Mouse (Mus musculus) midbrain, embryonic 15.5 days (tissue): ENCODE results near the gene Syngap1. TPM values are rescaled to one million over a fixed set of nuclear protein-coding genes. Genes with fewer than 3 reads are reported as not detected.
"Not testable (repeated sequence)": the region's sequence is repeated elsewhere in the genome, so short reads cannot be mapped to it uniquely, and the experiment has no call there.

Source experiments
- ATAC-seq: fragments of 200-750 bp; cut with Nextera tagmentation; replicated peaks from 2 replicates; pipeline ENCODE4 v1.8.0; 2017; ENCODE audit warnings: moderate TSS enrichment
- H3K27ac ChIP-seq: fragments of 300-500 bp; sonication (generic); 2 replicates; pipeline ENCODE4 v1.5.1; 2015; ENCODE audit warnings: mild to moderate bottlenecking, inconsistent platforms
- H3K27me3 ChIP-seq: fragments of 300-500 bp; sonication (generic); replicated peaks from 2 replicates; pipeline ENCODE4 v1.6.1; 2015; ENCODE audit warnings: inconsistent platforms
- H3K36me3 ChIP-seq: fragments of 300-500 bp; sonication (generic); replicated peaks from 2 replicates; pipeline ENCODE4 v1.6.1; 2015; ENCODE audit warnings: inconsistent platforms
- H3K4me1 ChIP-seq: fragments of 300-500 bp; sonication (generic); 2 replicates; pipeline ENCODE4 v1.6.1; 2015; ENCODE audit warnings: inconsistent platforms
- H3K4me2 ChIP-seq: fragments of 300-500 bp; sonication (generic); 2 replicates; pipeline ENCODE4 v1.6.1; 2015; ENCODE audit warnings: inconsistent platforms, mild to moderate bottlenecking, moderate library complexity
- H3K4me3 ChIP-seq: fragments of 300-500 bp; sonication (generic); 2 replicates; pipeline ENCODE4 v1.5.1; 2015; ENCODE audit warnings: mild to moderate bottlenecking, inconsistent platforms
- H3K9ac ChIP-seq: fragments of 300-500 bp; sonication (generic); 2 replicates; pipeline ENCODE4 v1.6.1; 2015; ENCODE audit warnings: mild to moderate bottlenecking, inconsistent platforms
- H3K9me3 ChIP-seq: fragments of 300-500 bp; sonication (generic); 2 replicates; pipeline ENCODE4 v1.6.1; 2016; ENCODE audit warnings: inconsistent platforms
- WGBS: fragments of 180-500 bp; shearing (Covaris S2); methylation state at CpG from one replicate; pipeline ENCODE4 v1.1.7; 2015; ENCODE audit warnings: mixed read lengths; 5-methylcytosine and 5-hydroxymethylcytosine counted together
- polyA plus RNA-seq: library from polyadenylated mRNA; unstranded; fragments of >200 nt; fragmentation: Nextera tagmentation; extraction: Ambion mirVana; gene quantifications from 2 replicates; pipeline ENCODE4 v1.2.1, GENCODE M21; 2015

The Syngap1 gene
- polyA plus RNA-seq, 1 experiment from 2014 or later, result 7.3 TPM

GRCm38 (mm10) chr17:26918343-26918742 lies 22.7 kb upstream of the Syngap1 start:
- no peak overlapping the region for H3K4me2 ChIP-seq
- 70% methylated on average over 2 of the region's 2 CpGs for WGBS

GRCm38 (mm10) chr17:26919516-26919915 lies 21.5 kb upstream of the Syngap1 start:
- not testable (repeated sequence) for ATAC-seq, H3K27me3 ChIP-seq, H3K4me1 ChIP-seq, H3K9ac ChIP-seq, H3K27ac ChIP-seq, H3K4me3 ChIP-seq, H3K9me3 ChIP-seq, H3K36me3 ChIP-seq, H3K4me2 ChIP-seq
- 75% methylated on average over 2 of the region's 2 CpGs for WGBS

More at GRCm38 (mm10) chr17:26918343-26918742, 22.7 kb upstream of the Syngap1 start:
- Histone ChIP-seq H3K9ac (no peak overlapping the region), H3K4me1 (peaks cover 5% of the 10 kb centered on the region), H3K9me3 (no peaks in the 10 kb centered on the region), H3K36me3 (no peaks in the 10 kb centered on the region), H3K4me3 (no peak overlapping the region), H3K27ac (no peak overlapping the region), H3K27me3 (no peaks in the 10 kb centered on the region)
- no peak for ATAC-seq

- not testable (repeated sequence) for H3K4me2 ChIP-seq, H3K4me1 ChIP-seq, H3K9me3 ChIP-seq, H3K36me3 ChIP-seq, ATAC-seq, H3K9ac ChIP-seq, H3K4me3 ChIP-seq, H3K27ac ChIP-seq, H3K27me3 ChIP-seq
- 97% methylated on average over 6 of the region's 6 CpGs for WGBS
These were observed 18.7 kb upstream of the Syngap1 start for GRCm38 (mm10) chr17:26922368-26922767.

GRCm38 (mm10) chr17:26925414-26925813 lies 15.6 kb upstream of the Syngap1 start:
- not testable (repeated sequence) for H3K27me3 ChIP-seq, H3K9me3 ChIP-seq, H3K4me2 ChIP-seq, H3K27ac ChIP-seq, H3K36me3 ChIP-seq, H3K9ac ChIP-seq, H3K4me1 ChIP-seq, H3K4me3 ChIP-seq, ATAC-seq
- 94% methylated on average over 9 of the region's 9 CpGs for WGBS

GRCm38 (mm10) chr17:26931795-26932194 lies 9.3 kb upstream of the Syngap1 start:
- 0 out of 2 replicates have a peak, but pooled peaks have one; percentile 19 for ATAC-seq
- WGBS, result 66% methylated on average over 7 of the region's 7 CpGs

GRCm38 (mm10) chr17:26932839-26933398 lies 8.1 kb upstream of the Syngap1 start, which contains the start of gene Phf1:
Phf1 (plus strand) TSS chr17:26933052.
- peak within 1 kb of the TSS; percentile 98 for H3K4me2 ChIP-seq

More at GRCm38 (mm10) chr17:26931795-26932194, 9.3 kb upstream of the Syngap1 start:
- H3K27me3 ChIP-seq, H3K9ac ChIP-seq, H3K36me3 ChIP-seq, H3K4me2 ChIP-seq, H3K27ac ChIP-seq, H3K9me3 ChIP-seq, H3K4me3 ChIP-seq: not testable (repeated sequence)
- peaks cover 20% of the 10 kb centered on the region for H3K4me1 ChIP-seq

GRCm38 (mm10) chr17:26933419-26933818 lies 7.6 kb upstream of the Syngap1 start:
- H3K4me1 ChIP-seq, result peaks cover 34% of the 10 kb centered on the region
- WGBS, result 11% methylated on average over 13 of the region's 13 CpGs
- H3K36me3 ChIP-seq, result 0 out of 2 replicates have a peak, but pooled peaks cover 5% of the 10 kb centered on the region
- peak overlapping the region; percentile 94 for H3K9ac ChIP-seq
- peak overlapping the region; percentile 90 for H3K27ac ChIP-seq
- peak overlapping the region; percentile 91 for H3K4me3 ChIP-seq
- H3K4me2 ChIP-seq, result peak overlapping the region; percentile 98
- H3K27me3 ChIP-seq, result no peaks in the 10 kb centered on the region
- H3K9me3 ChIP-seq, result no peaks in the 10 kb centered on the region
- peak; percentile 30 for ATAC-seq

More at GRCm38 (mm10) chr17:26932839-26933398, 8.1 kb upstream of the Syngap1 start, which contains the start of gene Phf1:
- Histone ChIP-seq H3K9ac (peak within 1 kb of the TSS; percentile 94), H3K27ac (peak within 1 kb of the TSS; percentile 90), H3K27me3 (no peaks in the 10 kb centered on the region), H3K9me3 (no peaks in the 10 kb centered on the region), H3K4me1 (peaks cover 29% of the 10 kb centered on the region), H3K36me3 (0 out of 2 replicates have a peak, but pooled peaks cover 5% of the 10 kb centered on the region), H3K4me3 (peak within 1 kb of the TSS; percentile 91)
- WGBS, result under 1% methylated on average over 43 of the region's 43 CpGs
- ATAC-seq, result peak; percentile 81

- H3K27ac ChIP-seq, result peak overlapping the region; percentile 90; the same call in 1 of the 2 replicates
- H3K9ac ChIP-seq, result peak overlapping the region; percentile 94
- ATAC-seq, result no peak
- no peaks in the 10 kb centered on the region for H3K9me3 ChIP-seq
- H3K27me3 ChIP-seq, result no peaks in the 10 kb centered on the region
- H3K4me2 ChIP-seq, result peak overlapping the region; percentile 98
- H3K4me3 ChIP-seq, result peak overlapping the region; percentile 91
- H3K36me3 ChIP-seq, result 0 out of 2 replicates have a peak, but pooled peaks cover 5% of the 10 kb centered on the region
- peaks cover 40% of the 10 kb centered on the region for H3K4me1 ChIP-seq
- 85% methylated on average over 16 of the region's 16 CpGs for WGBS
These were observed 6.9 kb upstream of the Syngap1 start for GRCm38 (mm10) chr17:26933885-26934827.

GRCm38 (mm10) chr17:26935027-26935426 lies 6.0 kb upstream of the Syngap1 start:
- Histone ChIP-seq H3K36me3 (0 out of 2 replicates have a peak, but pooled peaks cover 5% of the 10 kb centered on the region), H3K27me3 (no peaks in the 10 kb centered on the region), H3K4me1 (peaks cover 43% of the 10 kb centered on the region), H3K9ac (no peak overlapping the region), H3K9me3 (no peaks in the 10 kb centered on the region), H3K4me2 (no peak overlapping the region), H3K27ac (no peak overlapping the region), H3K4me3 (no peak overlapping the region)
- 91% methylated on average over 9 of the region's 9 CpGs for WGBS
- no peak for ATAC-seq

GRCm38 (mm10) chr17:26936453-26936852 lies 4.6 kb upstream of the Syngap1 start:
- no peak for ATAC-seq
- 82% methylated on average over 10 of the region's 12 CpGs for WGBS
- Histone ChIP-seq H3K36me3 (0 out of 2 replicates have a peak, but pooled peaks cover 5% of the 10 kb centered on the region), H3K27me3 (no peaks in the 10 kb centered on the region), H3K27ac (no peak overlapping the region), H3K4me1 (peaks cover 53% of the 10 kb centered on the region), H3K4me3 (no peak overlapping the region), H3K9me3 (no peaks in the 10 kb centered on the region), H3K9ac (no peak overlapping the region), H3K4me2 (no peak overlapping the region)

- Histone ChIP-seq H3K4me1 (peaks cover 54% of the 10 kb centered on the region), H3K36me3 (0 out of 2 replicates have a peak, but pooled peaks cover 5% of the 10 kb centered on the region)
- WGBS, result 88% methylated on average over 15 of the region's 15 CpGs
These were observed 3.9 kb upstream of the Syngap1 start for GRCm38 (mm10) chr17:26936921-26937695.

More at GRCm38 (mm10) chr17:26936921-26937695, 3.9 kb upstream of the Syngap1 start:
- Histone ChIP-seq H3K27me3 (no peaks in the 10 kb centered on the region), H3K9ac (no peak overlapping the region), H3K27ac (no peak overlapping the region), H3K4me2 (no peak overlapping the region), H3K4me3 (no peak overlapping the region), H3K9me3 (no peaks in the 10 kb centered on the region)
- ATAC-seq, result no peak
